Mouse (Mus musculus) CH12.LX (cell line): ENCODE measurements around the gene Glo1. TPM values are rescaled to one million over a fixed set of nuclear protein-coding genes. Genes with fewer than 3 reads are reported as not detected.

Experiments
- DNase-seq: peaks from one replicate; pipeline ENCODE4 v3.0.0-alpha.2; 2013; ENCODE audit errors: extremely low read depth
- H3K27ac ChIP-seq: 2 replicates; pipeline ENCODE4 v1.5.1; 2012; ENCODE audit warnings: low read depth, mild to moderate bottlenecking, control low read depth, moderate library complexity; ENCODE audit not compliant: insufficient read depth
- H3K27me3 ChIP-seq: replicated peaks from 2 replicates; pipeline ENCODE3; 2012; ENCODE audit warnings: inconsistent platforms
- H3K36me3 ChIP-seq, 2 experiments: replicated peaks in 1 of 2; 2 replicates each; pipeline versions ENCODE3 to v1.6.1; 2012; ENCODE audit warnings: inconsistent platforms in 1 of 2, low read length in 1 of 2, mild to moderate bottlenecking in 1 of 2, mixed read lengths in 1 of 2, moderate library complexity in 1 of 2; ENCODE audit not compliant: control insufficient read depth in 1 of 2, insufficient read depth in 1 of 2
- H3K4me1 ChIP-seq, 2 experiments: 2 replicates each; pipeline ENCODE4 v1.6.1; 2012; ENCODE audit warnings: inconsistent platforms in 1 of 2, moderate library complexity in 1 of 2; ENCODE audit not compliant: insufficient read depth in 2 of 2, control insufficient read depth in 1 of 2
- H3K4me2 ChIP-seq: 2 replicates; pipeline ENCODE4 v1.6.1; 2012; ENCODE audit warnings: low read depth, mild to moderate bottlenecking, control low read depth; ENCODE audit not compliant: poor library complexity, insufficient read depth, severe bottlenecking
- H3K4me3 ChIP-seq, 3 experiments: fragments of 150-350 bp in 1 of 3; sonication (generic) in 1 of 3; replicated peaks in 1 of 3; 2 replicates each; pipeline versions ENCODE3 to v1.5.1; 2011 to 2012; ENCODE audit warnings: low read depth in 2 of 3, low read length in 2 of 3, mild to moderate bottlenecking in 2 of 3, moderate library complexity in 2 of 3, control low read depth in 1 of 3, improper control_type of control experiment in 1 of 3, inconsistent platforms in 1 of 3, mixed read lengths in 1 of 3; ENCODE audit not compliant: poor library complexity in 1 of 3
- H3K79me2 ChIP-seq: replicated peaks from 2 replicates; pipeline ENCODE4 v1.6.1; 2012; ENCODE audit warnings: mild to moderate bottlenecking, moderate library complexity; ENCODE audit not compliant: control insufficient read depth, poor library complexity, insufficient read depth, severe bottlenecking; ENCODE audit errors: extremely low read depth
- H3K9ac ChIP-seq: 2 replicates; pipeline ENCODE4 v1.6.1; 2012; ENCODE audit warnings: low read depth, mild to moderate bottlenecking, control low read depth, moderate library complexity; ENCODE audit not compliant: insufficient read depth
- H3K9me3 ChIP-seq: replicated peaks from 2 replicates; pipeline ENCODE3; 2012; ENCODE audit warnings: low read length, inconsistent platforms, mixed read lengths
- CHD1 ChIP-seq: IDR thresholded peaks from 2 replicates; pipeline ENCODE4 v1.6.1; 2012; ENCODE audit warnings: low read depth, low read length, improper control_type of control experiment, inconsistent platforms
- ELF1 ChIP-seq: IDR thresholded peaks from 2 replicates; pipeline ENCODE4 v1.6.1; 2014; ENCODE audit warnings: low read depth, mild to moderate bottlenecking, inconsistent platforms, low read length, improper control_type of control experiment
- EP300 ChIP-seq: IDR thresholded peaks from 2 replicates; pipeline ENCODE4 v1.6.1; 2011; ENCODE audit warnings: low read length, improper control_type of control experiment
- KAT2A ChIP-seq: IDR thresholded peaks from 2 replicates; pipeline ENCODE4 v1.6.1; 2012; ENCODE audit warnings: low read length, improper control_type of control experiment, inconsistent platforms; ENCODE audit not compliant: insufficient replicate concordance
- MAFK ChIP-seq: IDR thresholded peaks from 2 replicates; pipeline ENCODE4 v1.6.1; 2011; ENCODE audit warnings: low read length, improper control_type of control experiment; ENCODE audit not compliant: insufficient replicate concordance
- MXI1 ChIP-seq: IDR thresholded peaks from 2 replicates; pipeline ENCODE4 v1.6.1; 2011; ENCODE audit warnings: mild to moderate bottlenecking, low read depth, low read length, improper control_type of control experiment
- MYC ChIP-seq: IDR thresholded peaks from 2 replicates; pipeline ENCODE4 v1.6.1; 2011; ENCODE audit warnings: low read depth, mild to moderate bottlenecking, improper control_type of control experiment, low read length
- PAX5 ChIP-seq: IDR thresholded peaks from 2 replicates; pipeline ENCODE4 v1.6.1; 2012; ENCODE audit warnings: low read length, inconsistent platforms, mixed read lengths
- RAD21 ChIP-seq: IDR thresholded peaks from 2 replicates; pipeline ENCODE4 v1.6.1; 2011; ENCODE audit warnings: low read depth, mild to moderate bottlenecking, low read length, improper control_type of control experiment, moderate library complexity
- RCOR1 ChIP-seq: conservative IDR thresholded peaks from 2 replicates; pipeline ENCODE4 v1.6.1; 2012; ENCODE audit warnings: low read depth, mild to moderate bottlenecking, inconsistent platforms, low read length, improper control_type of control experiment
- SMC3 ChIP-seq: IDR thresholded peaks from 2 replicates; pipeline ENCODE4 v1.6.1; 2011; ENCODE audit warnings: low read depth, low read length, improper control_type of control experiment
- ZC3H11A ChIP-seq: IDR thresholded peaks from 2 replicates; pipeline ENCODE4 v1.6.1; 2012; ENCODE audit warnings: low read depth, mild to moderate bottlenecking, inconsistent platforms, low read length, improper control_type of control experiment
- dilution Hi-C: fragments of 300-500 bp; cut with MboI; formaldehyde crosslinking; loops from 2 replicates; pipeline ENCODE4 v1.14.3; 2020; ENCODE audit warnings: low sequenced_read_pairs; ENCODE audit not compliant: extremely low pct_unique_long_range_greater_than_20kb, extremely low pct_ligation_motif_present
- in situ Hi-C: fragments of 300-500 bp; cut with MboI; formaldehyde crosslinking; loops from 3 replicates; pipeline ENCODE4 v1.14.3; 2019; ENCODE audit warnings: low sequenced_read_pairs, low pct_ligation_motif_present, low pct_unique_long_range_greater_than_20kb, mixed read lengths
- polyA plus RNA-seq: library from polyadenylated mRNA; unstranded; fragments of >175 nt; gene quantifications from 2 replicates; pipeline ENCODE4 v1.2.1, GENCODE M21; 2012; ENCODE audit warnings: low read depth; ENCODE audit not compliant: insufficient read length
- total RNA-seq, 2 experiments: library from RNA; depleted of rRNA; stranded (reverse); fragments of 300-350 nt in 1 of 2; fragments of >200 nt in 1 of 2; gene quantifications; 2 replicates each; pipeline ENCODE4 v1.2.3; 2012 to 2014

Gene Glo1
- total and polyA plus RNA-seq, 3 experiments, result 143 to 283 (median 170) TPM

GRCm38 (mm10) chr17:30550774-30551107 lies 75.9 kb downstream of the Glo1 start:
- in situ Hi-C loops (loop anchor here (10.0 kb wide), 1 partner anchor 134 kb away; no protein-coding TSS in a partner anchor), dilution Hi-C loops (no loop called here)
- Histone ChIP-seq H3K9ac (no peak overlapping the region), H3K27ac (no peak overlapping the region), H3K4me1 (no peaks in the 10 kb centered on the region), H3K9me3 (no peaks in the 10 kb centered on the region), H3K4me2 (no peak overlapping the region), H3K27me3 (no peaks in the 10 kb centered on the region), H3K36me3 (peaks cover 0 to 5% of the 10 kb centered on the region in 2 experiments), H3K79me2 (no peaks in the 10 kb centered on the region), H3K4me3 (no peak overlapping the region)
- no peak for DNase-seq
- TF ChIP-seq CHD1, result no peak
- no peak for TF ChIP-seq ZC3H11A

- in situ Hi-C loops, result loop anchor here (10.0 kb wide), 1 partner anchor 135 kb away; no protein-coding TSS in a partner anchor
Measured at GRCm38 (mm10) chr17:30549899-30550773, 76.5 kb downstream of the Glo1 start.

DNA sequence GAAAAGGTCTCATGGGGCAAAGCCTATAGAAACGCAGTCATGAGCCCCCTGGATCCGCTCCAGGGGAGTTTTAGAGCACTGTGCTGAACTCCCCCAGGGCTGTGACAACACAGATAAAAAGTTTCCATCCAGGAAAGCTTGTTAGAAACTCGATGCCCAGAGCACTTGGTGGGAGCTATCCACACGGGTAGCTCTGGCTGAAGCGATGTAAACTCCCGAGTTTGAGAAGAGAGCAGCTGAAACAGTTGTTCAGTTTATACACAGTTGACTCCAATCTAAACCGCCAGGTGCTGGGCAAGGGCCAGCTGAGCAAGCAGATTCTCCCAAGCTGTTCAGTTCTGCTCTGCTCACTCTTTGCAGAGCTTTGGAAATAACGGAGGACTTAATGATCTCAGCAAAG lies 87.6 kb downstream of the Glo1 start:
- H3K4me2 ChIP-seq, result no peak overlapping the region
- in situ Hi-C loops, result no loop called here
- DNase-seq, result no peak
- no peak overlapping the region for H3K9ac ChIP-seq
- dilution Hi-C loops, result no loop called here
- H3K9me3 ChIP-seq, result no peaks in the 10 kb centered on the region
- H3K4me1 ChIP-seq, result peaks cover 0 to 4% of the 10 kb centered on the region in 2 experiments; a peak in 1 of 4 replicates
- no peaks in the 10 kb centered on the region for H3K27me3 ChIP-seq
- H3K27ac ChIP-seq, result no peak overlapping the region
- H3K36me3 ChIP-seq, result peaks cover 0 to 1% of the 10 kb centered on the region in 2 experiments
- no peak for TF ChIP-seq MAFK
- TF ChIP-seq SMC3, result no peak
- no peak for TF ChIP-seq CHD1
- no peak for TF ChIP-seq EP300
- TF ChIP-seq ELF1, result no peak
- TF ChIP-seq MXI1, result no peak
- no peak for TF ChIP-seq RCOR1
- TF ChIP-seq RAD21, result no peak
- no peak for TF ChIP-seq PAX5
- TF ChIP-seq MYC, result no peak
- TF ChIP-seq, all 38 proteins: peak for 0
- Histone ChIP-seq H3K4me3 (no peak overlapping the region), H3K79me2 (no peaks in the 10 kb centered on the region)

More at GRCm38 (mm10) chr17:30549899-30550773, 76.5 kb downstream of the Glo1 start:
- DNase-seq, result no peak
- no peaks in the 10 kb centered on the region for H3K79me2 ChIP-seq
- H3K36me3 ChIP-seq, result peaks cover 0 to 5% of the 10 kb centered on the region in 2 experiments
- no peaks in the 10 kb centered on the region for H3K9me3 ChIP-seq
- no peak for TF ChIP-seq KAT2A
- H3K9ac ChIP-seq, result no peak overlapping the region
- dilution Hi-C loops, result no loop called here
- H3K4me1 ChIP-seq, result no peaks in the 10 kb centered on the region
- no peak overlapping the region for H3K4me3 ChIP-seq
- no peak overlapping the region for H3K27ac ChIP-seq
- H3K27me3 ChIP-seq, result no peaks in the 10 kb centered on the region
- H3K4me2 ChIP-seq, result no peak overlapping the region
